Mouse (Mus musculus) liver, adult 2 months (tissue): ENCODE measurements around the gene Cela3a. TPM values are rescaled to one million over a fixed set of nuclear protein-coding genes. Genes with fewer than 3 reads are reported as not detected.

ENCODE experiments used
- DNase-seq: peaks from one replicate; pipeline ENCODE4 v3.0.0-alpha.2; 2011; ENCODE audit warnings: low read depth, low spot score; ENCODE audit errors: extremely low read depth
- H3K27ac ChIP-seq: fragments of 200-500 bp; replicated peaks from 2 replicates; pipeline ENCODE4 v1.5.1; 2012; ENCODE audit warnings: low read depth, mild to moderate bottlenecking, control low read depth, inconsistent platforms, low read length; ENCODE audit not compliant: insufficient read depth
- H3K27me3 ChIP-seq: fragments of 200-500 bp; 2 replicates; pipeline ENCODE4 v1.6.1; 2012; ENCODE audit warnings: mild to moderate bottlenecking, moderate library complexity, low read length, inconsistent platforms; ENCODE audit not compliant: control insufficient read depth, insufficient read depth
- H3K36me3 ChIP-seq: fragments of 200-500 bp; 2 replicates; pipeline ENCODE4 v1.6.1; 2012; ENCODE audit warnings: low read length, inconsistent platforms; ENCODE audit not compliant: control insufficient read depth, insufficient read depth
- H3K4me1 ChIP-seq: fragments of 200-500 bp; 2 replicates; pipeline ENCODE4 v1.6.1; 2011; ENCODE audit warnings: low read length; ENCODE audit not compliant: control insufficient read depth, insufficient read depth
- H3K4me3 ChIP-seq: fragments of 200-500 bp; 2 replicates; pipeline ENCODE4 v1.5.1; 2011; ENCODE audit warnings: low read depth, mild to moderate bottlenecking, control low read depth, low read length, moderate library complexity; ENCODE audit not compliant: insufficient read depth
- H3K79me2 ChIP-seq: fragments of 200-500 bp; 2 replicates; pipeline ENCODE4 v1.6.1; 2012; ENCODE audit warnings: inconsistent platforms, mild to moderate bottlenecking, low read length, moderate library complexity; ENCODE audit not compliant: control insufficient read depth, insufficient read depth
- H3K9ac ChIP-seq: fragments of 200-500 bp; 2 replicates; pipeline ENCODE4 v1.6.1; 2012; ENCODE audit warnings: low read depth, mild to moderate bottlenecking, control low read depth, inconsistent platforms, low read length
- CTCF ChIP-seq: fragments of 200-500 bp; IDR thresholded peaks from 2 replicates; pipeline ENCODE4 v1.5.1; 2011; ENCODE audit warnings: low read depth, low read length, control low read depth
- POLR2A ChIP-seq: fragments of 200-500 bp; IDR thresholded peaks from 2 replicates; pipeline ENCODE4 v1.6.1; 2011; ENCODE audit warnings: low read length, control low read depth; ENCODE audit not compliant: insufficient read depth; ENCODE audit errors: extremely low read depth
- WGBS: fragments of 180-500 bp; shearing (Covaris S2); methylation state at CpG from one replicate; pipeline ENCODE4 v1.1.7; 2018; 5-methylcytosine and 5-hydroxymethylcytosine counted together
- polyA plus RNA-seq: library from polyadenylated mRNA; depleted of rRNA; stranded (reverse); fragments of >200 nt; gene quantifications from 2 replicates; pipeline ENCODE4 v1.2.3, GENCODE M21; 2012
- total RNA-seq: library from RNA; depleted of rRNA; stranded (reverse); fragments of >200 nt; gene quantifications from 2 replicates; pipeline ENCODE4 v1.2.3, GENCODE M21; 2014

Cela3a gene
- total and polyA plus RNA-seq, 2 experiments, result not detected

GRCm38 (mm10) chr4:137453234-137453767, 43.7 kb upstream of the Cela3a start, which contains the start of gene 1700013G24Rik:
1700013G24Rik (plus strand) TSS chr4:137453284.
- Histone ChIP-seq H3K9ac (no peak within 1 kb of the TSS), H3K36me3 (no peaks in the 10 kb centered on the region), H3K4me1 (no peaks in the 10 kb centered on the region), H3K4me3 (no peak within 1 kb of the TSS), H3K27ac (no peak within 1 kb of the TSS), H3K79me2 (no peaks in the 10 kb centered on the region), H3K27me3 (no peaks in the 10 kb centered on the region)
- 95% methylated on average over 8 of the region's 8 CpGs for WGBS
- no peak for DNase-seq
- TF ChIP-seq CTCF, result no peak
- TF ChIP-seq POLR2A, result no peak

GRCm38 (mm10) chr4:137452190-137452589, 42.6 kb upstream of the Cela3a start:
- 97% methylated on average over 6 of the region's 6 CpGs for WGBS
- Histone ChIP-seq H3K9ac (no peak overlapping the region), H3K4me1 (no peaks in the 10 kb centered on the region), H3K79me2 (no peaks in the 10 kb centered on the region), H3K4me3 (no peak overlapping the region), H3K36me3 (no peaks in the 10 kb centered on the region), H3K27ac (no peak overlapping the region), H3K27me3 (no peaks in the 10 kb centered on the region)
- TF ChIP-seq CTCF (no peak), POLR2A (no peak)
- no peak for DNase-seq

GRCm38 (mm10) chr4:137449715-137450114, 40.1 kb upstream of the Cela3a start:
- H3K9ac ChIP-seq, result no peak overlapping the region
- 80% methylated on average over 10 of the region's 10 CpGs for WGBS
- H3K36me3 ChIP-seq, result no peaks in the 10 kb centered on the region
- no peaks in the 10 kb centered on the region for H3K27me3 ChIP-seq
- DNase-seq, result no peak
- no peak overlapping the region for H3K4me3 ChIP-seq
- H3K4me1 ChIP-seq, result no peaks in the 10 kb centered on the region
- TF ChIP-seq CTCF (no peak), POLR2A (no peak)
- no peaks in the 10 kb centered on the region for H3K79me2 ChIP-seq
- no peak overlapping the region for H3K27ac ChIP-seq

- WGBS, result 81% methylated on average over 2 of the region's 2 CpGs
- Histone ChIP-seq H3K27ac (no peak overlapping the region), H3K4me3 (no peak overlapping the region), H3K79me2 (no peaks in the 10 kb centered on the region), H3K4me1 (no peaks in the 10 kb centered on the region), H3K36me3 (no peaks in the 10 kb centered on the region), H3K27me3 (no peaks in the 10 kb centered on the region), H3K9ac (no peak overlapping the region)
- no peak for DNase-seq
- no peak for TF ChIP-seq POLR2A
- no peak for TF ChIP-seq CTCF
Observed at GRCm38 (mm10) chr4:137449132-137449531, 39.5 kb upstream of the Cela3a start.

GRCm38 (mm10) chr4:137448641-137449040, 39.0 kb upstream of the Cela3a start:
- Histone ChIP-seq H3K9ac (no peak overlapping the region), H3K27ac (no peak overlapping the region)
- 76% methylated on average over 2 of the region's 2 CpGs for WGBS

GRCm38 (mm10) chr4:137448197-137448596, 38.6 kb upstream of the Cela3a start:
- H3K79me2 ChIP-seq, result no peaks in the 10 kb centered on the region
- no peak overlapping the region for H3K9ac ChIP-seq
- WGBS, result 65% methylated on average over 6 of the region's 6 CpGs
- no peaks in the 10 kb centered on the region for H3K27me3 ChIP-seq
- TF ChIP-seq CTCF, result no peak
- no peak for TF ChIP-seq POLR2A
- H3K4me1 ChIP-seq, result no peaks in the 10 kb centered on the region
- H3K36me3 ChIP-seq, result no peaks in the 10 kb centered on the region
- no peak overlapping the region for H3K4me3 ChIP-seq
- DNase-seq, result no peak
- no peak overlapping the region for H3K27ac ChIP-seq

More at GRCm38 (mm10) chr4:137448641-137449040, 39.0 kb upstream of the Cela3a start:
- Histone ChIP-seq H3K4me3 (no peak overlapping the region), H3K36me3 (no peaks in the 10 kb centered on the region), H3K27me3 (no peaks in the 10 kb centered on the region), H3K4me1 (no peaks in the 10 kb centered on the region), H3K79me2 (no peaks in the 10 kb centered on the region)
- TF ChIP-seq POLR2A (no peak), CTCF (no peak)
- DNase-seq, result no peak
